Mouse (Mus musculus) heart, adult 2 months (tissue): ENCODE results near the gene Foxp1. TPM values are rescaled to one million over a fixed set of nuclear protein-coding genes. Genes with fewer than 3 reads are reported as not detected.

Source experiments
- DNase-seq, 2 experiments: peaks; one replicate each; pipeline ENCODE4 v3.0.0; 2021
- H3K27ac ChIP-seq: fragments of 200-600 bp; 2 replicates; pipeline ENCODE4 v1.8.1; 2022
- H3K27me3 ChIP-seq: fragments of 200-500 bp; 2 replicates; pipeline ENCODE4 v1.6.1; 2012; ENCODE audit warnings: mild to moderate bottlenecking, low read length, inconsistent platforms, mixed read lengths; ENCODE audit not compliant: control insufficient read depth, insufficient read depth
- H3K36me3 ChIP-seq: fragments of 200-500 bp; 2 replicates; pipeline ENCODE4 v1.6.1; 2012; ENCODE audit warnings: low read length, inconsistent platforms; ENCODE audit not compliant: control insufficient read depth, insufficient read depth
- H3K4me1 ChIP-seq: fragments of 200-500 bp; 2 replicates; pipeline ENCODE4 v1.6.1; 2011; ENCODE audit warnings: low read length; ENCODE audit not compliant: control insufficient read depth, insufficient read depth
- H3K4me3 ChIP-seq: fragments of 200-600 bp; 2 replicates; pipeline ENCODE4 v1.8.1; 2022
- H3K79me2 ChIP-seq: fragments of 200-500 bp; replicated peaks from 2 replicates; pipeline ENCODE4 v1.6.1; 2012; ENCODE audit warnings: mild to moderate bottlenecking, inconsistent platforms, low read length, moderate library complexity, mixed read lengths; ENCODE audit not compliant: control insufficient read depth, insufficient read depth
- H3K9ac ChIP-seq: fragments of 200-500 bp; 2 replicates; pipeline ENCODE4 v1.6.1; 2012; ENCODE audit warnings: low read depth, mild to moderate bottlenecking, control low read depth, inconsistent platforms, low read length, mixed read lengths
- CTCF ChIP-seq: fragments of 200-600 bp; IDR thresholded peaks from 2 replicates; pipeline ENCODE4 v1.8.1; 2022; ENCODE audit warnings: antibody characterized with exemption, mild to moderate bottlenecking, moderate library complexity
- EP300 ChIP-seq: fragments of 200-500 bp; IDR thresholded peaks from 2 replicates; pipeline ENCODE4 v1.6.1; 2011; ENCODE audit warnings: low read depth, low read length, control low read depth; ENCODE audit not compliant: insufficient read depth
- POLR2A ChIP-seq: fragments of 200-500 bp; IDR thresholded peaks from 2 replicates; pipeline ENCODE4 v1.6.1; 2011; ENCODE audit warnings: mild to moderate bottlenecking, low read depth, low read length, control low read depth; ENCODE audit not compliant: insufficient read depth
- WGBS: fragments of 180-500 bp; shearing (Covaris S2); methylation state at CpG from one replicate; pipeline ENCODE4 v1.1.7; 2018; 5-methylcytosine and 5-hydroxymethylcytosine counted together
- intact Hi-C: fragments of 180-260 bp; cut with DNase I; formaldehyde crosslinking; loops from one replicate; pipeline ENCODE4 v1.15.1; 2025
- polyA plus RNA-seq: library from polyadenylated mRNA; depleted of rRNA; stranded (reverse); fragments of >200 nt; gene quantifications from 2 replicates; pipeline ENCODE4 v1.2.3, GENCODE M21; 2012
- total RNA-seq, 2 experiments: library from RNA; stranded (reverse); gene quantifications; 2 replicates each; pipeline ENCODE4 v1.2.3; 2021

Foxp1 gene
- total and polyA plus RNA-seq, 3 experiments, result 22.9 to 31.6 (median 26.4) TPM

- Histone ChIP-seq H3K9ac (no peak overlapping the region), H3K27ac (no peak overlapping the region), H3K4me3 (no peak overlapping the region), H3K4me1 (peaks cover 9% of the 10 kb centered on the region), H3K79me2 (no peaks in the 10 kb centered on the region), H3K27me3 (no peaks in the 10 kb centered on the region), H3K36me3 (peaks cover 6% of the 10 kb centered on the region; the same call in 1 of the 2 replicates)
- WGBS, result 71% methylated on average over 7 of the region's 7 CpGs
- DNase-seq, result no peak
- intact Hi-C loops, result loop anchor here (5.0 kb wide), 1 partner anchor 425 kb away; the partner anchor contains the start of gene Foxp1
- TF ChIP-seq CTCF (no peak), EP300 (no peak), POLR2A (no peak)
Observed at GRCm38 (mm10) chr6:99097191-99097590, 425.3 kb downstream of the Foxp1 start.

- Histone ChIP-seq H3K4me3 (no peak overlapping the region), H3K79me2 (no peaks in the 10 kb centered on the region), H3K9ac (no peak overlapping the region), H3K27me3 (no peaks in the 10 kb centered on the region), H3K27ac (peak overlapping the region; percentile 92; the same call in 1 of the 2 replicates), H3K36me3 (peaks cover 6% of the 10 kb centered on the region; the same call in 1 of the 2 replicates), H3K4me1 (peaks cover 9% of the 10 kb centered on the region)
- TF ChIP-seq CTCF (no peak), POLR2A (no peak), EP300 (no peak)
- DNase-seq, result no peak
- intact Hi-C loops, result loop anchor here (5.0 kb wide), 1 partner anchor 426 kb away; the partner anchor contains the start of gene Foxp1
- 78% methylated on average over 7 of the region's 7 CpGs for WGBS
Observed at GRCm38 (mm10) chr6:99096776-99097166, 425.8 kb downstream of the Foxp1 start.

GRCm38 (mm10) chr6:99096105-99096775 lies 426.3 kb downstream of the Foxp1 start:
- H3K4me3 ChIP-seq, result peak overlapping the region; percentile 55
- H3K36me3 ChIP-seq, result peaks cover 6% of the 10 kb centered on the region; the same call in 1 of the 2 replicates
- 12% methylated on average over 12 of the region's 12 CpGs for WGBS
- H3K79me2 ChIP-seq, result no peaks in the 10 kb centered on the region
- intact Hi-C loops, result loop anchor here (5.0 kb wide), 1 partner anchor 426 kb away; the partner anchor contains the start of gene Foxp1
- H3K27ac ChIP-seq, result peak overlapping the region; percentile 92
- peak; percentile 69 to 75 for DNase-seq
- no peak for TF ChIP-seq CTCF
- TF ChIP-seq POLR2A, result 0 out of 2 replicates have a peak, but pooled peaks have one; percentile 41
- no peaks in the 10 kb centered on the region for H3K27me3 ChIP-seq
- H3K4me1 ChIP-seq, result peaks cover 9% of the 10 kb centered on the region
- H3K9ac ChIP-seq, result peak overlapping the region; percentile 54

- Histone ChIP-seq H3K9ac (peak overlapping the region; percentile 54), H3K4me1 (peaks cover 9% of the 10 kb centered on the region), H3K4me3 (peak overlapping the region; percentile 55), H3K36me3 (peaks cover 6% of the 10 kb centered on the region; the same call in 1 of the 2 replicates), H3K27me3 (no peaks in the 10 kb centered on the region), H3K79me2 (no peaks in the 10 kb centered on the region), H3K27ac (peak overlapping the region; percentile 92)
- intact Hi-C loops, result loop anchor here (5.0 kb wide), 1 partner anchor 427 kb away; the partner anchor contains the start of gene Foxp1
- peak; percentile 61 to 70 for DNase-seq
- under 1% methylated on average over 18 of the region's 18 CpGs for WGBS
- TF ChIP-seq CTCF (no peak), POLR2A (peak; percentile 47), EP300 (peak; percentile 39; the same call in 1 of the 2 replicates)
Observed at GRCm38 (mm10) chr6:99095185-99096104, 427.1 kb downstream of the Foxp1 start.

- intact Hi-C loops, result no loop called here
- Histone ChIP-seq H3K9ac (peak overlapping the region; percentile 62), H3K4me1 (peaks cover 9% of the 10 kb centered on the region), H3K79me2 (no peaks in the 10 kb centered on the region), H3K27me3 (no peaks in the 10 kb centered on the region), H3K36me3 (peaks cover 6% of the 10 kb centered on the region; the same call in 1 of the 2 replicates), H3K4me3 (peak overlapping the region; percentile 55), H3K27ac (peak overlapping the region; percentile 92)
- TF ChIP-seq CTCF (no peak), EP300 (0 out of 2 replicates have a peak, but pooled peaks have one; percentile 35), POLR2A (peak; percentile 41; the same call in 1 of the 2 replicates)
- WGBS, result 9% methylated on average over 10 of the region's 10 CpGs
- peak; percentile 57 to 63 for DNase-seq
Observed at GRCm38 (mm10) chr6:99094339-99094989, 428.1 kb downstream of the Foxp1 start.
